Mouse (Mus musculus) megakaryocyte, embryonic 14.5 days (primary cell): ENCODE measurements at regions not wholly inside any gene's neighbourhood (a gene's known extent, or its start where the extent isn't known, plus 50 kb on each side); places are given as distances from the start of the nearest gene placed in this dataset.

ENCODE experiments used
- FLI1 ChIP-seq: IDR thresholded peaks from 2 replicates; pipeline ENCODE4 v1.6.1; 2012; ENCODE audit warnings: low read length, inconsistent platforms, mixed read lengths
- GATA1 ChIP-seq: IDR thresholded peaks from 3 replicates; pipeline ENCODE4 v1.6.1; 2012; ENCODE audit warnings: mixed read lengths, low read length, inconsistent platforms, borderline replicate concordance

- TF ChIP-seq GATA1: no peak
- no peak for TF ChIP-seq FLI1
These were observed 156.9 kb downstream of the Mex3b start for GRCm38 (mm10) chr7:83023990-83024389.
